Mouse (Mus musculus) cerebellum, adult 9-11 months (tissue): Measurements from ENCODE around the gene Frs3.
"Not testable (repeated sequence)": the region's sequence is repeated elsewhere in the genome, so short reads cannot be mapped to it uniquely, and the experiment has no call there.

Source experiments
- DNase-seq: peaks from one replicate; pipeline ENCODE4 v3.0.0; 2022

The Frs3 gene

GRCm38 (mm10) chr17:47688608-47689575, at the start of gene Frs3:
Frs3 (plus strand) TSS chr17:47689030.
- peak; percentile 86 for DNase-seq

GRCm38 (mm10) chr17:47642992-47643391, 45.8 kb upstream of the Frs3 start:
- no peak for DNase-seq

- DNase-seq: peak; percentile 29
Observed at GRCm38 (mm10) chr17:47646683-47647082, 42.1 kb upstream of the Frs3 start.

- no peak for DNase-seq
Observed at GRCm38 (mm10) chr17:47648966-47649365, 39.9 kb upstream of the Frs3 start.

- no peak for DNase-seq
Observed at GRCm38 (mm10) chr17:47651953-47652352, 36.9 kb upstream of the Frs3 start.

- DNase-seq: not testable (repeated sequence)
Observed at GRCm38 (mm10) chr17:47654346-47654745, 34.5 kb upstream of the Frs3 start.

- DNase-seq: no peak
Observed at GRCm38 (mm10) chr17:47655697-47656096, 33.1 kb upstream of the Frs3 start.

- no peak for DNase-seq
Observed at GRCm38 (mm10) chr17:47657901-47658300, 30.9 kb upstream of the Frs3 start.

- no peak for DNase-seq
Observed at GRCm38 (mm10) chr17:47658741-47659243, 30.0 kb upstream of the Frs3 start.

GRCm38 (mm10) chr17:47663009-47663713, 25.7 kb upstream of the Frs3 start:
- DNase-seq: no peak

- DNase-seq: no peak
Observed at GRCm38 (mm10) chr17:47664474-47664873, 24.4 kb upstream of the Frs3 start.

GRCm38 (mm10) chr17:47669166-47669565, 19.7 kb upstream of the Frs3 start:
- DNase-seq: no peak

GRCm38 (mm10) chr17:47671988-47672310, 16.9 kb upstream of the Frs3 start:
- DNase-seq: no peak

GRCm38 (mm10) chr17:47672311-47673111, 16.3 kb upstream of the Frs3 start:
- DNase-seq: peak; percentile 46

- DNase-seq: no peak
Observed at GRCm38 (mm10) chr17:47676581-47676980, 12.2 kb upstream of the Frs3 start.

- DNase-seq: no peak
Observed at GRCm38 (mm10) chr17:47678238-47678637, 10.6 kb upstream of the Frs3 start.

- no peak for DNase-seq
Observed at GRCm38 (mm10) chr17:47678702-47679101, 10.1 kb upstream of the Frs3 start.

- DNase-seq: no peak
Observed at GRCm38 (mm10) chr17:47682836-47683235, 6.0 kb upstream of the Frs3 start.

- peak; percentile 96 for DNase-seq
Observed at GRCm38 (mm10) chr17:47687409-47688343, 1.2 kb upstream of the Frs3 start.

GRCm38 (mm10) chr17:47688344-47688607, 554 bp upstream of the Frs3 start, which contains the start of gene Tomm6:
Tomm6 (minus strand) TSS chr17:47688386.
- DNase-seq: no peak

- DNase-seq: no peak
Observed at GRCm38 (mm10) chr17:47689894-47690293, 1.1 kb downstream of the Frs3 start.

GRCm38 (mm10) chr17:47691650-47692049, 2.8 kb downstream of the Frs3 start:
- no peak for DNase-seq
